Mouse (Mus musculus): ENCODE measurements around the gene Stoml1. TPM values are rescaled to one million over a fixed set of nuclear protein-coding genes. Genes with fewer than 3 reads are reported as not detected.

Gene Stoml1
- 35.9 and 42.8 TPM in 2 replicates for polyA plus RNA-seq (2015; fragmentation: Nextera tagmentation; extraction: Ambion mirVana)

GRCm38 (mm10) chr9:58253033-58253804, at the start of gene Stoml1:
Gene Stoml1, plus strand, starts transcription at chr9:58253164.
- Histone ChIP-seq H3K9me3 (replicated peaks) (no peaks in the 10 kb centered on the region), H3K4me2 (replicated peaks) (peak within 1 kb of the TSS; percentile 67), H3K27ac (replicated peaks) (peak within 1 kb of the TSS; percentile 76), H3K9ac (peak within 1 kb of the TSS; percentile 74), H3K27me3 (no peaks in the 10 kb centered on the region), H3K36me3 (peaks cover 13% of the 10 kb centered on the region), H3K4me3 (replicated peaks) (peak within 1 kb of the TSS; percentile 86), H3K4me1 (peaks cover 21% of the 10 kb centered on the region)
- WGBS, result under 1% methylated on average over 31 of the region's 31 CpGs
- peak; percentile 95 for ATAC-seq (ENCODE audit: insufficient number of reproducible peaks, low FRiP score, low TSS enrichment, low read depth)

GRCm38 (mm10) chr9:58203516-58204447, 49.2 kb upstream of the Stoml1 start, which contains the start of the genes Islr and Islr2:
Gene Islr, minus strand, starts transcription at chr9:58204306.
Gene Islr2, minus strand, starts transcription at chr9:58204319.
- H3K36me3 ChIP-seq, result no peaks in the 10 kb centered on the region
- H3K9ac ChIP-seq, result no peak within 1 kb of the TSS
- peaks cover 57% of the 10 kb centered on the region for H3K27me3 ChIP-seq
- peaks cover 50% of the 10 kb centered on the region for H3K4me1 ChIP-seq
- 3% methylated on average over 42 of the region's 42 CpGs for WGBS
- peak within 1 kb of the TSS; percentile 39 for H3K4me3 ChIP-seq (replicated peaks)
- no peak within 1 kb of the TSS for H3K27ac ChIP-seq (replicated peaks)
- H3K9me3 ChIP-seq (replicated peaks), result no peaks in the 10 kb centered on the region
- peak; percentile 69; the same call in 1 of the 2 replicates for ATAC-seq (ENCODE audit: insufficient number of reproducible peaks, low FRiP score, low TSS enrichment, low read depth)
- peak within 1 kb of the TSS; percentile 50 for H3K4me2 ChIP-seq (replicated peaks)

- WGBS, result 2% methylated on average over 18 of the region's 18 CpGs
- Histone ChIP-seq H3K9me3 (replicated peaks) (no peaks in the 10 kb centered on the region), H3K27me3 (peaks cover 50% of the 10 kb centered on the region), H3K4me1 (peaks cover 42% of the 10 kb centered on the region), H3K9ac (no peak overlapping the region), H3K36me3 (no peaks in the 10 kb centered on the region), H3K4me2 (replicated peaks) (peak overlapping the region; percentile 50), H3K4me3 (replicated peaks) (peak overlapping the region; percentile 39), H3K27ac (replicated peaks) (no peak overlapping the region)
- ATAC-seq (ENCODE audit: insufficient number of reproducible peaks, low FRiP score, low TSS enrichment, low read depth), result peak; percentile 72
Measured at GRCm38 (mm10) chr9:58204448-58205000, 48.4 kb upstream of the Stoml1 start.

- H3K27ac ChIP-seq (replicated peaks), result no peak overlapping the region
- H3K9me3 ChIP-seq (replicated peaks), result no peaks in the 10 kb centered on the region
- peaks cover 31% of the 10 kb centered on the region for H3K4me1 ChIP-seq
- H3K4me3 ChIP-seq (replicated peaks), result no peak overlapping the region
- 80% methylated on average over 7 of the region's 7 CpGs for WGBS
- H3K27me3 ChIP-seq, result peaks cover 35% of the 10 kb centered on the region
- H3K36me3 ChIP-seq, result no peaks in the 10 kb centered on the region
- H3K9ac ChIP-seq, result no peak overlapping the region
- H3K4me2 ChIP-seq (replicated peaks), result no peak overlapping the region
- no peak for ATAC-seq (ENCODE audit: insufficient number of reproducible peaks, low FRiP score, low TSS enrichment, low read depth)
Measured at GRCm38 (mm10) chr9:58206013-58206412, 47.0 kb upstream of the Stoml1 start.

- Histone ChIP-seq H3K9ac (no peak overlapping the region), H3K4me2 (replicated peaks) (no peak overlapping the region), H3K9me3 (replicated peaks) (no peaks in the 10 kb centered on the region), H3K4me3 (replicated peaks) (no peak overlapping the region), H3K27me3 (peaks cover 2% of the 10 kb centered on the region; the same call in 1 of the 2 replicates), H3K27ac (replicated peaks) (no peak overlapping the region), H3K36me3 (no peaks in the 10 kb centered on the region), H3K4me1 (peaks cover 8% of the 10 kb centered on the region; the same call in 1 of the 2 replicates)
- no peak for ATAC-seq (ENCODE audit: insufficient number of reproducible peaks, low FRiP score, low TSS enrichment, low read depth)
- 73% methylated on average over 8 of the region's 8 CpGs for WGBS
Measured at GRCm38 (mm10) chr9:58209462-58210303, 43.3 kb upstream of the Stoml1 start.

GRCm38 (mm10) chr9:58210304-58210627, 42.7 kb upstream of the Stoml1 start:
- peaks cover 2% of the 10 kb centered on the region; the same call in 1 of the 2 replicates for H3K27me3 ChIP-seq
- H3K36me3 ChIP-seq, result no peaks in the 10 kb centered on the region
- H3K9me3 ChIP-seq (replicated peaks), result no peaks in the 10 kb centered on the region
- H3K4me2 ChIP-seq (replicated peaks), result no peak overlapping the region
- H3K4me3 ChIP-seq (replicated peaks), result no peak overlapping the region
- ATAC-seq (ENCODE audit: insufficient number of reproducible peaks, low FRiP score, low TSS enrichment, low read depth), result no peak
- H3K27ac ChIP-seq (replicated peaks), result no peak overlapping the region
- 76% methylated on average over 2 of the region's 2 CpGs for WGBS
- H3K9ac ChIP-seq, result no peak overlapping the region
- H3K4me1 ChIP-seq, result peaks cover 14% of the 10 kb centered on the region

- Histone ChIP-seq H3K36me3 (no peaks in the 10 kb centered on the region), H3K27ac (replicated peaks) (no peak overlapping the region), H3K4me3 (replicated peaks) (no peak overlapping the region), H3K9ac (no peak overlapping the region), H3K9me3 (replicated peaks) (no peaks in the 10 kb centered on the region), H3K4me2 (replicated peaks) (no peak overlapping the region), H3K27me3 (no peaks in the 10 kb centered on the region), H3K4me1 (peaks cover 21% of the 10 kb centered on the region)
- ATAC-seq (ENCODE audit: insufficient number of reproducible peaks, low FRiP score, low TSS enrichment, low read depth), result no peak
- WGBS, result 71% methylated on average over 5 of the region's 5 CpGs
Measured at GRCm38 (mm10) chr9:58213377-58213776, 39.6 kb upstream of the Stoml1 start.

GRCm38 (mm10) chr9:58213865-58214264, 39.1 kb upstream of the Stoml1 start:
- H3K9ac ChIP-seq, result no peak overlapping the region
- H3K27me3 ChIP-seq, result no peaks in the 10 kb centered on the region
- H3K4me2 ChIP-seq (replicated peaks), result no peak overlapping the region
- H3K27ac ChIP-seq (replicated peaks), result no peak overlapping the region
- no peak overlapping the region for H3K4me3 ChIP-seq (replicated peaks)
- no peaks in the 10 kb centered on the region for H3K36me3 ChIP-seq
- no peak for ATAC-seq (ENCODE audit: insufficient number of reproducible peaks, low FRiP score, low TSS enrichment, low read depth)
- H3K4me1 ChIP-seq, result peaks cover 21% of the 10 kb centered on the region
- 29% methylated on average over 5 of the region's 5 CpGs for WGBS
- no peaks in the 10 kb centered on the region for H3K9me3 ChIP-seq (replicated peaks)

GRCm38 (mm10) chr9:58214519-58215180, 38.3 kb upstream of the Stoml1 start:
- WGBS, result 29% methylated on average over 8 of the region's 8 CpGs
- no peak overlapping the region for H3K27ac ChIP-seq (replicated peaks)
- no peak for ATAC-seq (ENCODE audit: insufficient number of reproducible peaks, low FRiP score, low TSS enrichment, low read depth)
- peaks cover 7% of the 10 kb centered on the region; the same call in 1 of the 2 replicates for H3K36me3 ChIP-seq
- no peaks in the 10 kb centered on the region for H3K9me3 ChIP-seq (replicated peaks)
- H3K27me3 ChIP-seq, result no peaks in the 10 kb centered on the region
- peaks cover 21% of the 10 kb centered on the region for H3K4me1 ChIP-seq
- H3K4me2 ChIP-seq (replicated peaks), result no peak overlapping the region
- no peak overlapping the region for H3K4me3 ChIP-seq (replicated peaks)
- no peak overlapping the region for H3K9ac ChIP-seq

GRCm38 (mm10) chr9:58216402-58216801, 36.6 kb upstream of the Stoml1 start:
- no peak overlapping the region for H3K4me2 ChIP-seq (replicated peaks)
- H3K9ac ChIP-seq, result no peak overlapping the region
- ATAC-seq (ENCODE audit: insufficient number of reproducible peaks, low FRiP score, low TSS enrichment, low read depth), result no peak
- no peaks in the 10 kb centered on the region for H3K9me3 ChIP-seq (replicated peaks)
- no peak overlapping the region for H3K27ac ChIP-seq (replicated peaks)
- peaks cover 16% of the 10 kb centered on the region for H3K36me3 ChIP-seq
- H3K4me1 ChIP-seq, result peaks cover 30% of the 10 kb centered on the region
- no peak overlapping the region for H3K4me3 ChIP-seq (replicated peaks)
- no peaks in the 10 kb centered on the region for H3K27me3 ChIP-seq
- 43% methylated on average over 6 of the region's 6 CpGs for WGBS
